Mouse (Mus musculus): Measurements from ENCODE around the gene Gm27179. TPM values are rescaled to one million over a fixed set of nuclear protein-coding genes. Genes with fewer than 3 reads are reported as not detected.
"Not testable (repeated sequence)": the region's sequence is repeated elsewhere in the genome, so short reads cannot be mapped to it uniquely, and the experiment has no call there.

Gm27179 gene
- polyA plus RNA-seq, 1 experiment from 2014 or later: not detected

- H3K4me1 ChIP-seq; H3K4me2 ChIP-seq (replicated peaks); H3K9me3 ChIP-seq; H3K9ac ChIP-seq; H3K4me3 ChIP-seq; H3K27ac ChIP-seq; H3K27me3 ChIP-seq (replicated peaks); H3K36me3 ChIP-seq; ATAC-seq (ENCODE audit: low FRiP score, low read depth): not testable (repeated sequence)
- no CpG with 5 or more reads among the region's 4 CpGs for WGBS
Measured at GRCm38 (mm10) chr14:69464465-69464864, 47.9 kb downstream of the Gm27179 start.

Other genes with a start within 250 kb of the Gm27179 start
- gene Synb, start 218.2 kb downstream of the Gm27179 start, polyA plus RNA-seq (2016; fragmentation: Nextera tagmentation; extraction: Ambion mirVana): 0.09 TPM in 1 of 2 replicates, not detected in the other
- not detected in 2 replicates for gene Gm16867, start 9.2 kb downstream of the Gm27179 start, polyA plus RNA-seq (2016; fragmentation: Nextera tagmentation; extraction: Ambion mirVana)
- 12.6 and 13.1 TPM in 2 replicates for gene Entpd4b, start 42.9 kb upstream of the Gm27179 start, polyA plus RNA-seq (2016; fragmentation: Nextera tagmentation; extraction: Ambion mirVana)